Mouse (Mus musculus) lung, embryonic 14.5 days (tissue): ENCODE measurements around the gene Rpl10a. TPM values are rescaled to one million over a fixed set of nuclear protein-coding genes. Genes with fewer than 3 reads are reported as not detected.

Source experiments
- ATAC-seq: fragments of 200-750 bp; cut with Nextera tagmentation; 2 replicates; pipeline ENCODE4 v1.8.0; 2017; ENCODE audit warnings: mild to moderate bottlenecking, moderate TSS enrichment, moderate library complexity; ENCODE audit not compliant: insufficient read depth
- DNase-seq: peaks from one replicate; pipeline ENCODE4 v3.0.0-alpha.2; 2015
- H3K27ac ChIP-seq: fragments of 300-500 bp; sonication (generic); 2 replicates; pipeline ENCODE4 v1.5.1; 2014; ENCODE audit warnings: low read depth, mild to moderate bottlenecking, moderate library complexity
- H3K27me3 ChIP-seq: fragments of 300-500 bp; sonication (generic); 2 replicates; pipeline ENCODE4 v1.6.1; 2014; ENCODE audit warnings: low read length, control low read depth; ENCODE audit not compliant: insufficient read depth
- H3K36me3 ChIP-seq: fragments of 300-500 bp; sonication (generic); 2 replicates; pipeline ENCODE4 v1.6.1; 2014; ENCODE audit warnings: control low read depth; ENCODE audit not compliant: insufficient read depth
- H3K4me1 ChIP-seq: fragments of 300-500 bp; sonication (generic); 2 replicates; pipeline ENCODE4 v1.6.1; 2014; ENCODE audit warnings: antibody characterized with exemption, control low read depth; ENCODE audit not compliant: insufficient read depth
- H3K4me2 ChIP-seq: fragments of 300-500 bp; sonication (generic); 2 replicates; pipeline ENCODE4 v1.6.1; 2014; ENCODE audit warnings: mild to moderate bottlenecking
- H3K4me3 ChIP-seq: fragments of 300-500 bp; sonication (generic); 2 replicates; pipeline ENCODE4 v1.5.1; 2014; ENCODE audit warnings: low read depth, low read length
- H3K9ac ChIP-seq: fragments of 300-500 bp; sonication (generic); 2 replicates; pipeline ENCODE4 v1.6.1; 2014
- H3K9me3 ChIP-seq: fragments of 300-500 bp; sonication (generic); 2 replicates; pipeline ENCODE4 v1.6.1; 2016; ENCODE audit warnings: low read depth, low read length, control low read depth
- CTCF ChIP-seq: IDR thresholded peaks from 2 replicates; pipeline ENCODE4 v1.5.1; 2016; ENCODE audit warnings: antibody characterized with exemption, low read depth
- WGBS: fragments of 180-500 bp; shearing (Covaris S2); extraction: QIAGEN DNeasy Blood & Tissue Kit; methylation state at CpG from one replicate; pipeline ENCODE4 v1.1.7; 2014; 5-methylcytosine and 5-hydroxymethylcytosine counted together
- polyA plus RNA-seq: library from polyadenylated mRNA; unstranded; fragments of >200 nt; fragmentation: Nextera tagmentation; extraction: Ambion mirVana; gene quantifications from 2 replicates; pipeline ENCODE4 v1.2.1, GENCODE M21; 2014

Gene Rpl10a
- polyA plus RNA-seq, 1 experiment from 2014 or later: 802 TPM

GRCm38 (mm10) chr17:28360531-28361277 is 32.4 kb downstream of the Rpl10a start:
- DNase-seq (no peak), ATAC-seq (no peak)
- Histone ChIP-seq H3K27ac (peak overlapping the region; percentile 40; the same call in 1 of the 2 replicates), H3K9ac (no peak overlapping the region), H3K9me3 (no peaks in the 10 kb centered on the region), H3K4me1 (peaks cover 8% of the 10 kb centered on the region), H3K4me2 (no peak overlapping the region), H3K36me3 (no peaks in the 10 kb centered on the region), H3K4me3 (no peak overlapping the region), H3K27me3 (peaks cover 44% of the 10 kb centered on the region)
- 64% methylated on average over 9 of the region's 9 CpGs for WGBS
- TF ChIP-seq CTCF: no peak

DNA sequence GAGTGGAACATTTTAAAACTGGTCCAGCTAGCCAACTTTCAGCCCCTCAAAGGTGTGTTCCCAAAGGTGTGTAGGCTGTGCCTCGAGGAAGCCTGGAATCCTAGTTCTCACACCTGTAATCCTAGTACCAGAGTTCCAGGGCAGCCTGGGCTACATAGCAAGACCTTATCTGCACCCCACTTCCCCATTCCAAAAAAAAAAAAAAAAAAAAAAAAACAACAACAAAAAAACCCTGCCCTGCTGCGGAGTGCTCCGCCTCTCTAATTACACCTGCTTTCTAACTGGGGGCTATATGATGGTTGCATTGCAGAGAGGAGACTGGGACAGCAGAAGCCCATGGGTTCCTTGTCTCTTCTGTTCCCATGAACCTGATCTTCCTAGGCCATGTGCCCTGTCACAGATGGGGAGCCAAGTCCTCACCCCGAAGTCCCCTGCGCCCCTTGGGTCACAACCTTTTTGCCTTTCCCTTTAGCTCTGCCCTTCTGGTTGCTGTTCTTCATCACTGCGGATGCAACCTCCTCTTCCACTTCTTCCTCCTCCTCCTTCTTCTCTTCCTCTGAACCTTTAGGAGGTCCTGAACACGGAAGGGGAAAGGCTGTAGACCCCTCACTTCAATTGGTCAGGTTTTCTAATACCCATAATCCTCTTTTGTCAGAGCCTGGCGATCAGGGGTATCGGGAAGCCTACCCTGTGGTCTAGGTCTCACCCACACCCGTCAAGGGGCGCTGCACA is 33.8 kb downstream of the Rpl10a start:
- Histone ChIP-seq H3K4me3 (peak overlapping the region; percentile 27), H3K27ac (no peak overlapping the region), H3K36me3 (no peaks in the 10 kb centered on the region), H3K4me1 (peaks cover 8% of the 10 kb centered on the region), H3K27me3 (peaks cover 44% of the 10 kb centered on the region), H3K9ac (peak overlapping the region; percentile 38; the same call in 1 of the 2 replicates), H3K4me2 (peak overlapping the region; percentile 61), H3K9me3 (no peaks in the 10 kb centered on the region)
- no peak for DNase-seq
- WGBS: 39% methylated on average over 11 of the region's 11 CpGs
- TF ChIP-seq CTCF: no peak
- no peak for ATAC-seq

GRCm38 (mm10) chr17:28362653-28363292 is 34.5 kb downstream of the Rpl10a start:
- DNase-seq: peak; percentile 58
- Histone ChIP-seq H3K4me3 (peak overlapping the region; percentile 27), H3K27ac (no peak overlapping the region), H3K4me2 (peak overlapping the region; percentile 61), H3K36me3 (no peaks in the 10 kb centered on the region), H3K9ac (peak overlapping the region; percentile 38), H3K27me3 (peaks cover 44% of the 10 kb centered on the region), H3K9me3 (no peaks in the 10 kb centered on the region), H3K4me1 (peaks cover 8% of the 10 kb centered on the region)
- TF ChIP-seq CTCF: no peak
- 3% methylated on average over 25 of the region's 25 CpGs for WGBS
- no peak for ATAC-seq

DNA sequence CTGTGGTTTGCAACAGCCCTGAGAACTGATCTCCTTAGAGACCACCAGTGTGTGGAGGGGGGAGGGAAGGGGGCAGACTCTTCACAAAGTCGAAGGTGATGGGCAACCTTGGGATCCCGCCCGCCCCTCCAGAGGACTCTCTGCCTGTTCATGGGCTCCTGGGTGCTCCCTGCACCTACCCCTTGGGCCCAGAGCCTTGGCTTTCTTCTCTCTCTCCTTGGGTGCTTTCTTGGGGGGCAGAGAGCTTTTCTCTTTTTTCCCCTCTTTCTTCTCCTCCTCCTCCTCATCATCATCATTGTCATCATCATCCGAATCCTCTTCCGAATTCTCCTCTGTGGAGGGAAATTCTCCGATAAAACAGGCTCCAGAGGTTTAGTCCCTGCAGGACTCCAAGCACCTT is 35.2 kb downstream of the Rpl10a start:
- Histone ChIP-seq H3K27ac (no peak overlapping the region), H3K4me1 (peaks cover 8% of the 10 kb centered on the region), H3K36me3 (no peaks in the 10 kb centered on the region), H3K4me3 (0 out of 2 replicates have a peak overlapping the region, but pooled peaks have one; percentile 29), H3K9me3 (no peaks in the 10 kb centered on the region), H3K27me3 (peaks cover 42% of the 10 kb centered on the region), H3K4me2 (peak overlapping the region; percentile 61), H3K9ac (no peak overlapping the region)
- no peak for DNase-seq
- no peak for ATAC-seq
- TF ChIP-seq CTCF: no peak
- 27% methylated on average over 6 of the region's 6 CpGs for WGBS

DNA sequence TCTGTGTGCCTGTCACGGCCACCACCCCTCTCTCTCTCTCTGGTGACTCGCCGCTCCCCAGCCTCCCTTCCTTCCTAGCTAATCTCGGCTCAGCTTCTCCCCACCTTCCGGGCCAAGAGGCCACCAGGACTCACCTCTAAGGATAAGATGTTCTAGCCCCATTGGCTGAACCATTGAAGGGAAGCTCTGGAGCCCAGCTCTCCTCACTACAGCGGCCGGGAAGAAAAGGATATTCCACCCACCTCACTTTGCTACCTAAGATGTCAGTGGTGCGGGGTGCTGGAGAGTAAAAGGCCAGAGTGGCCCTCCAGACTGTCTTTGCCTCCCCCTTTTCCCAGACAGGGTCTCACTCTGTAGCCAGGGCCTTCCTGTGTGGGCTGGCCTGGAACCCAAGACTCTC is 36.9 kb downstream of the Rpl10a start, which contains the start of gene Tulp1:
Tulp1 (minus strand) TSS at position 101 of the 400 bp plus-strand sequence.
- 30% methylated on average over 8 of the region's 8 CpGs for WGBS
- no peak for DNase-seq
- H3K4me1 ChIP-seq: peaks cover 8% of the 10 kb centered on the region
- H3K27ac ChIP-seq: no peak within 1 kb of the TSS
- peaks cover 39% of the 10 kb centered on the region for H3K27me3 ChIP-seq
- H3K9me3 ChIP-seq: no peaks in the 10 kb centered on the region
- peak within 1 kb of the TSS; percentile 61 for H3K4me2 ChIP-seq
- no peaks in the 10 kb centered on the region for H3K36me3 ChIP-seq
- no peak for ATAC-seq
- peak within 1 kb of the TSS; percentile 23; the same call in 1 of the 2 replicates for H3K9ac ChIP-seq
- peak within 1 kb of the TSS; percentile 29 for H3K4me3 ChIP-seq
- no peak for TF ChIP-seq CTCF

DNA sequence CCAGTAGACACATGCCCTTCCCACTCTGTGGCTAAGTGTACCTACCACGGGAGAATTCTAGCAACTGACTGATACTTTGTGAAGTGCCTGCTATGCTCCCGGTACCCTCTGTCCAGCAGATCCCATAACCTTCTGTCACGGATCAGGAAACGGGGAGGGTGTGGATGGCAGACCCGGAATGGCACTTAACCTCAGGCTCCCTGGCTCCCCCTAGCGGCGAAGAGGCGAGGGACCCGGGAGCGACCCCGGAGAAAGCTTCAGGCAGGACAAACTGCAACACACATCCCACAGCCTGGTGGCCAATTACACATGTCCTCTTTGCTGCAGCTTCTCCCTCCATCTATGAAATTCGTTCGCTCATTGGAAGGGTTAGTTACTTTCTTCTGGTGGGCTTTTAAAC is 40.2 kb downstream of the Rpl10a start:
- Histone ChIP-seq H3K4me3 (no peak overlapping the region), H3K4me2 (no peak overlapping the region), H3K9me3 (no peaks in the 10 kb centered on the region), H3K36me3 (no peaks in the 10 kb centered on the region), H3K4me1 (peaks cover 1% of the 10 kb centered on the region), H3K9ac (no peak overlapping the region), H3K27ac (no peak overlapping the region), H3K27me3 (peaks cover 24% of the 10 kb centered on the region)
- TF ChIP-seq CTCF: peak; percentile 95
- 3% methylated on average over 13 of the region's 13 CpGs for WGBS
- ATAC-seq: peak; percentile 44
- DNase-seq: peak; percentile 86
